Mouse (Mus musculus) embryonic facial prominence, embryonic 11.5 days (tissue): ENCODE results near the gene Ncl. TPM values are rescaled to one million over a fixed set of nuclear protein-coding genes. Genes with fewer than 3 reads are reported as not detected.

Experiments
- ATAC-seq: fragments of 200-750 bp; cut with Nextera tagmentation; replicated peaks from 2 replicates; pipeline ENCODE4 v1.8.0; 2017; ENCODE audit warnings: low read depth; ENCODE audit not compliant: insufficient number of reproducible peaks, low FRiP score, low TSS enrichment
- DNase-seq: peaks from one replicate; pipeline ENCODE4 v3.0.0-alpha.2; 2015; ENCODE audit warnings: low spot score
- H3K27ac ChIP-seq: fragments of 300-500 bp; sonication (generic); replicated peaks from 2 replicates; pipeline ENCODE4 v1.5.1; 2014; ENCODE audit warnings: mild to moderate bottlenecking, low read depth, low read length, control low read depth
- H3K27me3 ChIP-seq: fragments of 300-500 bp; sonication (generic); 2 replicates; pipeline ENCODE4 v1.6.1; 2014; ENCODE audit warnings: mild to moderate bottlenecking, low read length, moderate library complexity, mixed read lengths; ENCODE audit not compliant: control insufficient read depth, insufficient read depth
- H3K36me3 ChIP-seq: fragments of 300-500 bp; sonication (generic); replicated peaks from 2 replicates; pipeline ENCODE4 v1.6.1; 2014; ENCODE audit warnings: low read depth, mild to moderate bottlenecking, low read length, moderate library complexity, mixed read lengths; ENCODE audit not compliant: control insufficient read depth, insufficient read depth
- H3K4me1 ChIP-seq: fragments of 300-500 bp; sonication (generic); 2 replicates; pipeline ENCODE4 v1.6.1; 2014; ENCODE audit warnings: low read length, mixed read lengths; ENCODE audit not compliant: control insufficient read depth, insufficient read depth
- H3K4me2 ChIP-seq: fragments of 300-500 bp; sonication (generic); 2 replicates; pipeline ENCODE4 v1.6.1; 2014; ENCODE audit warnings: low read depth, mild to moderate bottlenecking, control low read depth, low read length, moderate library complexity
- H3K4me3 ChIP-seq: fragments of 300-500 bp; sonication (generic); 2 replicates; pipeline ENCODE4 v1.5.1; 2014; ENCODE audit warnings: low read depth, low read length, control low read depth
- H3K9ac ChIP-seq: fragments of 300-500 bp; sonication (generic); replicated peaks from 2 replicates; pipeline ENCODE4 v1.6.1; 2014; ENCODE audit warnings: mild to moderate bottlenecking, control low read depth, low read length
- H3K9me3 ChIP-seq: fragments of 300-500 bp; sonication (generic); replicated peaks from 2 replicates; pipeline ENCODE4 v1.6.1; 2016; ENCODE audit warnings: mild to moderate bottlenecking, low read length, inconsistent platforms, mixed read lengths; ENCODE audit not compliant: control insufficient read depth
- WGBS: fragments of 180-500 bp; shearing (Covaris S2); extraction: QIAGEN DNeasy Blood & Tissue Kit; methylation state at CpG from one replicate; pipeline ENCODE4 v1.1.7; 2014; 5-methylcytosine and 5-hydroxymethylcytosine counted together
- polyA plus RNA-seq: library from polyadenylated mRNA; unstranded; fragments of >200 nt; fragmentation: Nextera tagmentation; extraction: Ambion mirVana; gene quantifications from 2 replicates; pipeline ENCODE4 v1.2.1, GENCODE M21; 2014

The Ncl gene
- polyA plus RNA-seq, 1 experiment from 2014 or later: 429 TPM

GRCm38 (mm10) chr1:86378662-86379061 lies 19.5 kb upstream of the Ncl start:
- no peak for DNase-seq
- Histone ChIP-seq H3K9me3 (no peaks in the 10 kb centered on the region), H3K4me1 (no peaks in the 10 kb centered on the region), H3K36me3 (no peaks in the 10 kb centered on the region), H3K4me3 (no peak overlapping the region), H3K27me3 (no peaks in the 10 kb centered on the region), H3K27ac (no peak overlapping the region), H3K9ac (no peak overlapping the region), H3K4me2 (no peak overlapping the region)
- 70% methylated on average over 6 of the region's 6 CpGs for WGBS
- no peak for ATAC-seq

- Histone ChIP-seq H3K4me1 (no peaks in the 10 kb centered on the region), H3K9ac (no peak overlapping the region), H3K4me2 (no peak overlapping the region), H3K27me3 (no peaks in the 10 kb centered on the region), H3K9me3 (no peaks in the 10 kb centered on the region), H3K27ac (no peak overlapping the region), H3K36me3 (no peaks in the 10 kb centered on the region), H3K4me3 (no peak overlapping the region)
- 84% methylated on average over 5 of the region's 5 CpGs for WGBS
- DNase-seq (no peak), ATAC-seq (no peak)
Observed at GRCm38 (mm10) chr1:86376354-86376753, 17.2 kb upstream of the Ncl start.

GRCm38 (mm10) chr1:86371997-86372396 lies 12.8 kb upstream of the Ncl start:
- H3K9me3 ChIP-seq: no peaks in the 10 kb centered on the region
- H3K4me3 ChIP-seq: no peak overlapping the region
- 47% methylated on average over 10 of the region's 10 CpGs for WGBS
- no peak overlapping the region for H3K9ac ChIP-seq
- H3K27me3 ChIP-seq: no peaks in the 10 kb centered on the region
- no peaks in the 10 kb centered on the region for H3K4me1 ChIP-seq
- no peaks in the 10 kb centered on the region for H3K36me3 ChIP-seq
- ATAC-seq (no peak), DNase-seq (peak; percentile 60)
- no peak overlapping the region for H3K27ac ChIP-seq
- H3K4me2 ChIP-seq: no peak overlapping the region

GRCm38 (mm10) chr1:86368086-86368485 lies 8.9 kb upstream of the Ncl start:
- H3K4me1 ChIP-seq: no peaks in the 10 kb centered on the region
- H3K4me2 ChIP-seq: no peak overlapping the region
- DNase-seq: no peak
- H3K4me3 ChIP-seq: no peak overlapping the region
- no peaks in the 10 kb centered on the region for H3K9me3 ChIP-seq
- no peak overlapping the region for H3K9ac ChIP-seq
- no peaks in the 10 kb centered on the region for H3K36me3 ChIP-seq
- H3K27ac ChIP-seq: no peak overlapping the region
- ATAC-seq: no peak
- H3K27me3 ChIP-seq: no peaks in the 10 kb centered on the region
- WGBS: 68% methylated on average over 4 of the region's 4 CpGs

- Histone ChIP-seq H3K9ac (no peak overlapping the region), H3K4me2 (no peak overlapping the region), H3K27ac (no peak overlapping the region), H3K36me3 (no peaks in the 10 kb centered on the region), H3K9me3 (no peaks in the 10 kb centered on the region), H3K4me1 (no peaks in the 10 kb centered on the region), H3K27me3 (no peaks in the 10 kb centered on the region), H3K4me3 (no peak overlapping the region)
- ATAC-seq: no peak
- DNase-seq: peak; percentile 68
- WGBS: 14% methylated on average over 6 of the region's 6 CpGs
Observed at GRCm38 (mm10) chr1:86363671-86364070, 4.5 kb upstream of the Ncl start.

- Histone ChIP-seq H3K4me1 (no peaks in the 10 kb centered on the region), H3K36me3 (no peaks in the 10 kb centered on the region), H3K4me3 (no peak overlapping the region), H3K27me3 (no peaks in the 10 kb centered on the region), H3K27ac (no peak overlapping the region), H3K9ac (no peak overlapping the region), H3K4me2 (no peak overlapping the region), H3K9me3 (no peaks in the 10 kb centered on the region)
- ATAC-seq (no peak), DNase-seq (no peak)
- 88% methylated on average over 4 of the region's 4 CpGs for WGBS
Observed at GRCm38 (mm10) chr1:86361852-86362615, 2.8 kb upstream of the Ncl start.

GRCm38 (mm10) chr1:86360441-86360840 lies 1.2 kb upstream of the Ncl start:
- Histone ChIP-seq H3K9me3 (no peaks in the 10 kb centered on the region), H3K9ac (peak overlapping the region; percentile 80), H3K4me3 (peak overlapping the region; percentile 68), H3K4me2 (peak overlapping the region; percentile 69), H3K4me1 (no peaks in the 10 kb centered on the region), H3K27me3 (no peaks in the 10 kb centered on the region), H3K36me3 (no peaks in the 10 kb centered on the region; the same call in 1 of the 2 replicates), H3K27ac (no peak overlapping the region)
- WGBS: 19% methylated on average over 12 of the region's 12 CpGs
- ATAC-seq (no peak), DNase-seq (no peak)

GRCm38 (mm10) chr1:86359798-86360179 lies 589 bp upstream of the Ncl start:
- WGBS: under 1% methylated on average over 26 of the region's 26 CpGs
- Histone ChIP-seq H3K4me2 (peak overlapping the region; percentile 69), H3K27ac (peak overlapping the region; percentile 52; the same call in 1 of the 2 replicates), H3K9me3 (no peaks in the 10 kb centered on the region), H3K27me3 (no peaks in the 10 kb centered on the region), H3K36me3 (no peaks in the 10 kb centered on the region; the same call in 1 of the 2 replicates), H3K4me1 (no peaks in the 10 kb centered on the region), H3K4me3 (peak overlapping the region; percentile 68), H3K9ac (peak overlapping the region; percentile 80)
- no peak for ATAC-seq
- DNase-seq: peak; percentile 40
